Mouse (Mus musculus) gastrocnemius, adult 2 months (tissue): ENCODE results near the gene 1600002K03Rik. TPM values are rescaled to one million over a fixed set of nuclear protein-coding genes. Genes with fewer than 3 reads are reported as not detected.

Source experiments
- DNase-seq: peaks from one replicate; pipeline ENCODE4 v3.0.0; 2022
- H3K27ac ChIP-seq: fragments of 200-600 bp; 2 replicates; pipeline ENCODE4 v1.8.1; 2022; ENCODE audit warnings: mild to moderate bottlenecking
- H3K4me3 ChIP-seq: fragments of 200-600 bp; 2 replicates; pipeline ENCODE4 v1.8.1; 2022; ENCODE audit warnings: mild to moderate bottlenecking, moderate library complexity
- CTCF ChIP-seq: fragments of 200-600 bp; IDR thresholded peaks from 2 replicates; pipeline ENCODE4 v1.8.1; 2022; ENCODE audit warnings: antibody characterized with exemption, mild to moderate bottlenecking, moderate library complexity
- intact Hi-C: fragments of 180-260 bp; cut with DNase I; formaldehyde crosslinking; loops from one replicate; pipeline ENCODE4 v1.15.1; 2025
- total RNA-seq, 2 experiments: library from RNA; stranded (reverse); gene quantifications; 2 replicates each; pipeline ENCODE4 v1.2.3; 2021

1600002K03Rik gene
- total RNA-seq, 2 experiments from 2014 or later: 6.6 to 7.1 TPM

DNA sequence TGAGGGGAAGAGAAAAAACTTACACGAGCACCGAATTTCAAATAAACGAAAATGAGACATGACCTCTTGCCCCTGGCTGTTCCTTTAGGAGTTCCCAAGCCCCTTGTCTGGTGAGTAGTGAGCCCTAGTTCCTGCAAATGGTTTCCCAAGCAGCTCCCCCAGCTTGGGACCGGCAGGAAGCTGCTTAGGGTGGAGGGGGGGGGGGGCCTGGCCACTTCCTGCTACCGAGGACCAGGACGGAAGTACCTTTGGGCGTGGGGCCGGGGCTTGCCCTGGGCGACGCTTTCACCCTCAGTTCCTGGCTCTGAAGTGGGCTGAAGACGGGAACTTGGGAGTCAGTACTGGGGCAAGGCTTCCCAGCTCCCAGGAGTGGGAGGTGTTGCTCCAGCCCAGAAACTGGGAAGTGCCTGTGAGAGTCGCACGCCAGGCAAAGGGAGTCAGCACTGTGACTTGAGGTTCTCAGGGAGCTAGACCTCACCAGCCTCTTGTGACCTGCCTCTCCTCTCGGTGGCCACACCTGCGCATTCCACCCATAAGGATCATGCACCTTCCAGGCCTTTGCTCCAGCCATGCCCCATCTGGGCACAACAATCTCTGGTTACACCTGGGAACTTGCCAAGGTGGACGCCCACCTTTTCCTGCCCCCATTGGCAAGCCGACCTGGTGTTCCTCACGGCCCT is 14.3 kb upstream of the 1600002K03Rik start:
- TF ChIP-seq CTCF: no peak
- DNase-seq: peak; percentile 77
- Histone ChIP-seq H3K27ac (peak overlapping the region; percentile 93), H3K4me3 (peak overlapping the region; percentile 73)
- intact Hi-C loops: no loop called here

DNA sequence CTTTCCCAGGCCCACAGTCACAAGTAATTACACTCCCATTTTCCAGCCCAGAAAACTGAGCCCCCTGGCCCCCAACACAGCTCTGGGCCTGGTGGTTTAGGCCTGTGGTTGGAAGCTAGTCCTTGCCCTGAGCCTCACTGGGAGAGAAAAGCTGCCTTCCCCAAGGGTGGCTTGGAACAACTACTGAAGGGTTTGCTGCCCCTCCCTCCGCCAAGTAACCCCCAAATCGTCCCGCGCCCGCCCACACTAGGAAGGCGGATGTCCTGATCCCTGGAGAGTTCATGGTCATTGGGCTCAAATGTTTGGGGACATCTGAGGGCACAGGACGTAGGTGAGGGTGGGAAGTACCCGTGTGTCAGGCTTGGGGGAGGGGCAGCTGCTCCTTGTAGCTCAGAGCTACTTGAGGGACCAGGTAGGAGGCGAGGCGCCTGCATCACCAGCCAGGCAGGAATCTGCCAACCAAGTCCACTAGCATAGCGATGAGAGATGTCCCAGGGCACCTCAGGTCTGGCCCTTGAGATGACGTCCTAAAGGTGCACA is 13.7 kb upstream of the 1600002K03Rik start:
- peak overlapping the region; percentile 93 for H3K27ac ChIP-seq
- H3K4me3 ChIP-seq: peak overlapping the region; percentile 73
- peak; percentile 66 for DNase-seq
- no peak for TF ChIP-seq CTCF
- intact Hi-C loops: no loop called here

DNA sequence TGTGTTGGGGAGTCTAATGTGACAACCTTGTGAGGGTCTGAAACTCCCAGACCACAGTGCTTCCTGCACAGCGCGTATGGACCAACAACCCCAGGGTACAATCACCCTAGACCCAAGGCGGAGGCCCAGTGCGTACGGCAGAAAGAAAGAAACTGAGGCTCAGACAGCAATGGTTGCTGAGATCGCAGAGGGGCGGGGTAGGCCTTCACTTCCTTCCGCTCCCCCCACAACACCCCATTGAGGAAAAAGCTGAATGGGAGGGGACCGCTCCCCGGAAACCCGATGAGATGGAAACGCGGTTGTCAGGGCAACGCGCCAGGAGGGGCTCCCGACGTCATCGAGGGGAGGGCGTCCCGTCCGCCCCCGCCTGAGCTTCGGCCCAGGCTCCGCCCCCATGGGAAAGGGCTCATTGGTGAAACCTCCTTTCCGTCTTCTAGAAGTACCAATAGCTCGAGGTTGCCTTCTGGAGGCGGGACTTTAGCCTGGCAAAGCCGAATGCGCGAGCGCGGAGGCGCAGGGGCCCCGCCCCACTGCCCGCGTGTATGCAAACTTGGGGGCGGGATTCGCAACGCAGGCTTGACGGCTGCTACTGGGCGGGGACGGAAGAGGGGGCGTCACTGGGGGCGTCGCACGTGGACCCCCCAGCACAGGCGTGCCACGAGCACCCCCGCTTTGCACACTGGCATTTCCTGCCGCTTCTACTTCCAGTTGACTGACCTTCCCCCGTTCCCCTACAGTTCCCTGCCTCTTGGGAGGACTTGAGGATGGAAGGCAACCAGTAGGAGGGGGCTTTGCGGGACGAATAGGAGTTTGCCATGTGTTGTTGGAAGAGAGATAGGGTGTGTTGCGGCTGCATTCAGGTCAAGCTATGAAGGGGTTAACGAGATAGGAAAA is 12.9 kb upstream of the 1600002K03Rik start:
- intact Hi-C loops: no loop called here
- H3K4me3 ChIP-seq: peak overlapping the region; percentile 73
- DNase-seq: peak; percentile 98
- TF ChIP-seq CTCF: no peak
- H3K27ac ChIP-seq: peak overlapping the region; percentile 93

DNA sequence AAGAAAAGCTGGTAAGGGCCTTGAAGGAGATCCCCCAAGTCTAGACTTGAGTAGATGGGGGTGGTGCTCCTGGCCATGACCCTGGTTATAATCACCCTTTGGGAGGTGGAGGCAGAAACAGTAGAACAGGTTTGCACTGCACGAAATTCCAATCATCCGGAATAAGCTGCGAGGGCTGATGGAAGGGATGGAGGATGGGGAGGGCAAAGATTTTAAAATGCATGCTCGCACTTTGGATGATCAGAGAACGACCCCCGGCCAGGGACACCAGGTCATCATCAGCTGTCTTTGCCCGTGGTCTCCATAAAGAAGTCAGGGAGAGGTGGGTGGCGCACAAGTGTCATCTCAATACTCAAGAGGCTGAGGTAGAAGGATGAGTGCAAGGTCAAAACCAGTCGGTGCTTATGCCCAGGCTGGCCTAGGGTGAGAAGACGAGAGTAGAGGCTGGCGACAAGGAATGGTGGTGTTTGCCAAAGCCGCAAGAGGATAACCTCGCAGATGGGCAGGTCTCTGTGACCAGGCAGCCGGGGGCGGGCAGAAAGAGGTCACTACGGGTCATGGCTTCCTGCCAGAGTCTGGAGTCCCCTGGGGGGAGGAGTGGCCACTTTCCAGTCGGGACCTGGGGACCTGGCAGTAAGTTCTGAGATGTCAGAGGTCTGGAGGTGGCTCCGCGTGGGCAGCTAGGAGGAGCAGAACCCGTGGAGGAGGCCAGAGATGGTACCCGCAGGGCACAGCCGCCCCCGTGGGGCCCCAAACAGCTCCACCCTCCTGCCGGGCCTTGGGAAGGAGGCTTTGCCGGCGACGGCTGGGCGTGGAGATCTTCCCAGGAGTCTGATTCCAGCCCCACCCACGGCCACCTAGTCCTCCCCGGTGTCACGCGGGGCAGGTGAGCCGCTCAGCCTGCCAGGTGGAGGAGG is 12.0 kb upstream of the 1600002K03Rik start:
- peak overlapping the region; percentile 93 for H3K27ac ChIP-seq
- TF ChIP-seq CTCF: no peak
- peak; percentile 84 for DNase-seq
- H3K4me3 ChIP-seq: peak overlapping the region; percentile 73
- intact Hi-C loops: no loop called here

DNA sequence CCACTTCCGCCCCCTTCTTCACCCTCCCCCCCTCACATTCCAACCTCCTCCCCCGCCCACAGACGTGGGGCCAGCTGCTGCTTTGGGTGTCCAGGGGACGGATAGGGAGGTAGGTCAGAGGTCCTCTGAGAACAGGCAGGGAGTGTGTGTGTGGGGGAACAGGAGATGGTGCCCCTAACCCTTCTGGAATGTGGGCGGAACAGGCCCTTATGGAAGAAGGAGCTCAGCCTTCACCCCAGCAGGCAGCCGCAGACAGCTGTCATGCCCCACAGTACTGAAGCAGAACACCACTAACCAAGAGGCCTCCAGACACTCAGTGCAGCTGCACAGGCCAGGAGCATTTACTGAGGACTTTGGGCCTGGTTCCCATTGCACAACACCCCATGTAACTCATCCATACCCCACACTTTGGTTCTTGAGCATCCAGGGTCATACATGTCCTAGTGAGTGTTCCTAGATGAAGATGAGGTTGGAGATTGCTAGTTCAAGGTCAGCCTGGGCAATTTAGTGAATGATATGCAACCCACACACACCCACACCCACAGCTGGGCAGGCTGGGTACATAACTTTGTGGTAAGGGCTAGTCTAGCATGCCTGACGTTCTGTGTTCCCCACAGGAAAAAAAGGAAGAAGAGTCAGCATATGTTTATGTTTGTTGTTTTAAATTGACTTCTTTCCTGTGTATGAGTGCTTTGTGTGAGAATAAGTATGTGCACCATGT is 11.1 kb upstream of the 1600002K03Rik start:
- H3K4me3 ChIP-seq: peak overlapping the region; percentile 73

DNA sequence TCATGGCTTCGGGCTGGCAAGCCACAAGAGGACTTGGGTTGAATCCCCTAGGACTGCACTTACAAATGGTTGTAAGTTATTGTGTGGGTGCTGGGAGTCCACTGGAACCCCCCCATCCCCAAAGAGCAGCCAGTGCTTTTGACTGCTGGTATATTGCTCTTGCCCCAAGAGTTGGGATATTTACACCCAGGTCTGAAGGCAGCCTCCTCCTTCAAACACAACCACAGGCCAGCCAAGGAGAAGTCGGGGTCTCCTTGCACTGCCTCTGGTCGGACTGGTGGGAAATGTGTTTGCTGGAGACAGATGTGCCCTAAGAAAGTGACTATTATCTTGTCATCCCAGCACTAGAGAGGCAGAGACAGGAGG is 10.5 kb upstream of the 1600002K03Rik start:
- no peak overlapping the region for H3K4me3 ChIP-seq

More for the DNA sequence above, 11.1 kb upstream of the 1600002K03Rik start:
- no peak for DNase-seq
- H3K27ac ChIP-seq: peak overlapping the region; percentile 93
- no peak for TF ChIP-seq CTCF
- intact Hi-C loops: no loop called here

DNA sequence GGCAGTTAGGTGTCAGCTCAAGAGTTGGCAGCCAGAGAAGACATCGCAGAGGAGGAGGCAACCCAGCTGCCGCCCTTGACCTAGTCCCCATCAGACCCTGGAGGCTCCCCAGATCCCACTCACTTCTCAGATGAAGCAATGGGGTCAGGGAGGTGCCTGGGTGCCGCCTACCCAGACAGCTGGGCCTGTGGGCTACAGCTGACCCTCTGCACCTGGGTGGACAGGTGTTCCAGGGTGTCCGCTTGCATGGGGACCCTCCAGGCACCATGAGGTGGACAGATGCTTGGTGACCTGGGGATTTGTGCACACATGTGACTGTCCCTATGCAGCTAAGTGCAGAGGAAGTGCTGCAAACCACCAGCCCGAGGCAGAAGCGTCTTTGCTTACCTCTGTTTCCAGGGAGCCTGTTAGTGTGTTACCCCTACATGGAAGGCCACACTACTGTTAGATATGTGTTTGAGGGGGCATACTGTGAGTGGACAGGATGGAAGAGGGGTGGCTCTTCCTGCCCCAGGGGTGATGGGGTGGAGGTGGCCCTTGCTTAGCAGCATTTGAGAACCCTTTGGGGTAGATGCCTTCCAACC is 9.9 kb upstream of the 1600002K03Rik start:
- TF ChIP-seq CTCF: no peak
- intact Hi-C loops: no loop called here
- Histone ChIP-seq H3K4me3 (no peak overlapping the region), H3K27ac (peak overlapping the region; percentile 93)
- DNase-seq: no peak

More for the DNA sequence above, 10.5 kb upstream of the 1600002K03Rik start:
- DNase-seq: no peak
- intact Hi-C loops: no loop called here
- peak overlapping the region; percentile 93 for H3K27ac ChIP-seq
- TF ChIP-seq CTCF: no peak

DNA sequence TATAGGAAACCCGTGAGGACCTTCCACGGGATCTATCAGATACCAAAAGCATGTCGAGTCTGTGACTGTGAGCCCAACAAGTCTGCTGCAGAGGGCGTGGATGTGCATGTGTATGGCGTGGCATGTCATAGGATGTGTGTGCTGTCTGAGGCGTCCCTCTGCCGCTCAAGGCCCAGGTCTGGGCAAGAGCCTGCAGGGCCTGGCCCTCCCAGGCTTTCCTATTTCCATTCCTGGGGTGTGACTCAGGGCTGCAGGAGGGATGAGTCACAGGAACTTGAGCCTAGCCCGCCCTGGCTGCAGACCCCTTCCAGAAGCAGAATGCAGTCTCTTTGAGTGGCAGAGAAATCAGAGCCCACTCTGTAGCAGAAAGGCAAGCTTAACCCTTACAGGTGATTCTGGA is 9.0 kb upstream of the 1600002K03Rik start:
- peak overlapping the region; percentile 93 for H3K27ac ChIP-seq

DNA sequence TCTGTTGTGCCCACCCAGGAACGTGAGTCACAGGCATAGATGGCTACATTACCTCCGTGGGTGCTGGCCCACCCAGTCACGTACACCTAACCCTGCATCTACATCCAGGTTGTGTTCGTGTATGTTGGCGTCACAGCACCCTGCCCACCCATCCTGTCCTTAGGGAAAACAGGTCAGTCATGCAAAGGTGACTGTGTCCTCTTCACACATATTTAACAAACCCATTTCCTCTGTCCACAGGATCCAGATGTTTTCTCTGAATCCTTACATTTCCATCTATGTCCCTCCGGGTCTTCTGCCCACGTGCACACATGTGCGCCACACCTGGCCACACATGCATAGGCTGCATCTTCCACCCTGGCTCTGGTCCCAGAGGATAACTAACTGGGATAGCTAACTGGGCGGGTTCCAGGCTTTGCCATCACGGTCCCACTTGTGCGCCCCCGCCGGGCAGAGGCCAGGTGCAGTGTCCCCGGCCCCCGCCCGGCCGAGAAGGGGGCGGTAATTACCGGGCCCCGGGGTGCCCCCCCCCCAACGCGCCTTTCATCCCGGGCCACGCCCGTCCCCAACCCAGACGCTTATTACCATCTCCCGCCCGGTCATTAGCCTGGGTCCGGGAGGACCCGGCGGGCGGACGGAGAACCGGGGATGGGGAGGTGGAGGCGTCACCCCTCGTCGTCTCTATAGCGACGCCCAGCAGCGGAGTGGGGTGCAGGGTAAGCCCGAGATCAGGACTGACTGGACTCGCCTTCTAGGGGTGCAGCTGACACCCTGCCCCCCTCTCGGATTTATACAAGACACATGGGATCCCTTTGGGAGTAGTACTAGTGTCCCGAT is 8.4 kb upstream of the 1600002K03Rik start:
- DNase-seq: no peak
- intact Hi-C loops: loop anchor here (2.0 kb wide), 1 partner anchor 180 kb away; the partner anchor contains the start of gene Tmem259
- Histone ChIP-seq H3K27ac (peak overlapping the region; percentile 93), H3K4me3 (peak overlapping the region; percentile 70)
- no peak for TF ChIP-seq CTCF

More for the DNA sequence above, 9.0 kb upstream of the 1600002K03Rik start:
- H3K4me3 ChIP-seq: no peak overlapping the region; the same call in 1 of the 2 replicates
- no peak for TF ChIP-seq CTCF
- DNase-seq: peak; percentile 73
- intact Hi-C loops: loop anchor here (2.0 kb wide), 1 partner anchor 179 kb away; the partner anchor contains the start of gene Tmem259

DNA sequence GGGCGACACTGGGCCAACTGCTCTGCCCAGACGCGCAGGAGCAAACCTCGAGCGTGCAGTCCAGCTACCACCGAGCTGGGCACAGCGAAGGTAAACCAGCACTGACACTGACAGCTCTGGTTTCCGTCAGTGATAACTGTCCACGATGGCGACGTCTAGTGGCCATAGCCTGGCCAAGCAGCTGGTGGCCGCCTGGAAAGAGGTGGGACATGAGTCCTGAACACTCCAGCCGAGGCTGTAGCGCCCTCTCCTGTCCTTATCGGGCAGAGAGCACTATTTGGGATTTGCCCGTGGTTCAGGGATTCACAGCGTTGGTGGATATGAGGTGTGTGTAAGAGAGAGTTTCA is 7.8 kb upstream of the 1600002K03Rik start:
- no peak; the same call in 1 of the 2 replicates for TF ChIP-seq CTCF
- DNase-seq: peak; percentile 96
- Histone ChIP-seq H3K4me3 (peak overlapping the region; percentile 70), H3K27ac (peak overlapping the region; percentile 93)
- intact Hi-C loops: loop anchor here (1.0 to 2.0 kb wide), 2 partner anchors 20 to 180 kb away; partner anchors contain the start of gene Tmem259
